Mouse (Mus musculus): ENCODE measurements around the gene Grin3b. TPM values are rescaled to one million over a fixed set of nuclear protein-coding genes. Genes with fewer than 3 reads are reported as not detected.
"Not testable (repeated sequence)": the region's sequence is repeated elsewhere in the genome, so short reads cannot be mapped to it uniquely, and the experiment has no call there.

The Grin3b gene
- total RNA-seq, 2 experiments from 2014 or later, result not detected

DNA sequence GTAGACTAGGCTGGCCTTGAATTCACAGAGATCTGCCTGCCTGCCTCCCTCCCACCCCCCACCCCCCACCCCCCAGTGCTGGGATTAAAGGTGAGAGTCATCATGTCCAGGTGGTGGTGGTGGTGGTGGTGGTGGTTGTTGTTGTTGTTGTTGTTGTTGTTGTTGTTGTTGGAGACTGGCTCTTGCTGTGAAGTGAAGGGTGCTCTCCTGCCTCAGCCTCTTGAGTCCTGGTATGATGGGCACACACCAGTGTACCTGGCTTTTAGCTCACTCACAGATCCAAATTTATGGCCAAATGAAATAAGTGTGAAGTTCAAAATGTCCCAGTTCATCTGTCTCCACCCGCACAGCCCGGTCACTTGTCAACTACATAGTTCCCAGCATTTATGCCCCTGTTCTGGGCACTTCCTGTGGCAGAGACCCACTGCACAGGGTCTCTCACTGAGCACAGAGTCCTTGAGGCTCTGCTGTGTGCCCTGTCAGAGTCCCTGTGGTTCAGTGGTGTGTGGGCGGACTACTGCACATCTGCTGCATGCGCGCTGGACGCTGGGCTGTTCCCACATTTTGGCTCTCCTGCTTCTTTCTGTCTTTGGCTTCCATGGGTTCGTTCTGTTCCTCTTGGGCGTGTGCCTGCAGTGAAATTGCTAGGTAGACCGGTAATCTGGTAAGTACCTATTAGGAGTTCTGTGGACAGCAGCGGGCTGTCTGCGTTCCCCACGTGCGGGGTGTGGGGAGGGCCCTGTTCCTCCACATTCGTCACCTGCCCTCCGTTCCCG is 35.5 kb upstream of the Grin3b start:
- ATAC-seq (replicated peaks; ENCODE audit: low FRiP score, poor library complexity, severe bottlenecking), result no peak

DNA sequence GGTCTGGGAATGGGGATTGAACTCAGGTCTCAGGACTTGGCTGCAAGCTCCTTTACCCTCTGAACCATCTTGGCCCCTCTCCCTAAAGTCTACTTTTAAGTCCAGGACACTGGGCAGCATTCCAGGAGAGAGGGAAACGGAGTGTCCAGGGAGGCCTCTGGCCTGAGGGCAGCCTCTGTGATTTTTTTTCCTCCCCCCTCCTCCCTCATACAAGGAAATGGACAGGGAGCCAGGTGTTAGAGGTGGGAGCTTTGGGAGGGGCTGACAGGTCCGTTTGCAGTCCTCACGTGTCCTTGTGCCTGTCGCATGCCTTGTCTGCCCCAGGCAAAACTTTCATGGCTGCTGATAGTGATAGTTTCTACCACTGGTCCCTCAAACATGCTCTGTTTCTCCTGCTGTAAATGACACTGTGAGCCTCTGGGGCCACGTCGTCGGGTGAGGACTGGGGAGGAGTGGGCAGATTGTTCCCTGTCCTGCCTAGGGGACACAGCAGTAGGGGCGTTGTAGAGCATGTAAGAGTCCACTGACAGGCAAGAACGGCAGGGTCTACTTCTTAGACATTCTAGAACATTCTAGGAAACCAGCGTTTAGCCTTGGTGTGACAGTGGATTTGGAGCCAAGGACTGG is 34.1 kb upstream of the Grin3b start:
- ATAC-seq (replicated peaks; ENCODE audit: low FRiP score, poor library complexity, severe bottlenecking), result peak; percentile 20

DNA sequence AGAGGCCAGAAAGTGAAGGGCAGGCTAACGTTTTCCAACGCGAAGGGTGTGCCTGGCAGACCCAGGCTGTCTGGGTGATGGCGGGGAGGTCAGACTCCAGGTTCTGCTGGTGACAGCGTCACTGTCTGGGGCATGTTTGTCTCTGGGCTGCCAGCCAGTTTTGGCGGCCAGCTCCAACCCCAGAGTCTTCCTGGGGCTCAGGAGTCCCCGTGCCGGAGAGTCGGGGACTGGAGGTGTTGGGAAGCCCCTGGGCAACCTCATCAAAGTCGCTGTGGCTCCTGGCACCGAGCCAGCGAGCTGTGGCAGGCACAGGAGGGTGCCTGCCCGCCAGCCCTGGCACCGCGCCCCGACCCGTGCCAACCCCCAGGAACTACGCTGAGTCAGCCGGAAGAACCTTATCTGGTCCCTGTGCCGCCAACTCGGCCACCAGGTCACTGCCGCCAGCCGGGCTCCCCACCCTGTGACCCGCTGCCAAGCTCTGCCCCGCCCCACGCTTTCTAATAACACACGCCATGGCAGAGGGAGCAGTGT is 33.5 kb upstream of the Grin3b start:
- ATAC-seq (replicated peaks; ENCODE audit: low FRiP score, poor library complexity, severe bottlenecking), result peak; percentile 86

- ATAC-seq (replicated peaks; ENCODE audit: low FRiP score, poor library complexity, severe bottlenecking), result 0 out of 2 replicates have a peak, but pooled peaks have one; percentile 22
Measured at GRCm38 (mm10) chr10:79937775-79938526, 32.6 kb upstream of the Grin3b start.

- ATAC-seq (replicated peaks; ENCODE audit: low FRiP score, poor library complexity, severe bottlenecking), result no peak
Measured at GRCm38 (mm10) chr10:79940749-79941148, 29.8 kb upstream of the Grin3b start.

GRCm38 (mm10) chr10:79942988-79943387 is 27.5 kb upstream of the Grin3b start:
- ATAC-seq (replicated peaks; ENCODE audit: low FRiP score, poor library complexity, severe bottlenecking), result no peak

- ATAC-seq (replicated peaks; ENCODE audit: low FRiP score, poor library complexity, severe bottlenecking), result no peak
Measured at GRCm38 (mm10) chr10:79943471-79943901, 27.0 kb upstream of the Grin3b start.

DNA sequence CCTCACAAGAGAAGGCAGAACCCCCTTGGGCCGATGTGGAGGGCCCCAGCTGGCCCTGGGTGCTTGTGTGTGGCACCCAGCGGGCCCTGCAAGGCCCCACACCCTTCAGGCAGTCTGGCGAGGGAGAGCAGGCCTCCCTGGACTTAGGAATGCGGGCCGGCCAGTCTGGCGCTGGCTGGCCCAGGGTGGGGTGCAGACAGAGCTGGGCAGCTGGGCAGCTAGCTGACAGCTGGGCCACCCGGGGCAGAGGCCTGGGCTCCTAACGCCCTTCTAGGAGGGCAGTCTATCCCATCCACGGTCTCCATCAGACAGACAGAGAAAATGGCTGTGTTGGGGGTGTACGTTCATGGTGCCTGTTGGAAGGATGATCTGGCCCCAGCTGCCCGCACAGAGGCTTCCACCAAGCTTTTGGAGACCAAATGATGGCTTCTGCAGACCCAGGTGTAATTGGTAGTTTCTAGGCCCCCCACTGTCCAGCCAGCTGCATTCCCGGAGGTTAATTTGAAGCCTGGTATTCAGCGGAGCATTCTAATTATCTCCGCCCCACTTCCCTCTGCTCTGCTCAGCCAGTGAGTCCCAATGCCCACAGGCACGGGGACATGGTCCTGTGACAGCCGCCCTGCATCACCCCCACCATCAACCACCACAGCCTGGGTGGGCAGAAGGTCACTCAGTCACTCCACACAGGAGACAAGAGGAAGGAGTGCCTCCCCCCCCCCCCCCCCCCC is 24.8 kb upstream of the Grin3b start:
- no peak for ATAC-seq (replicated peaks; ENCODE audit: low FRiP score, poor library complexity, severe bottlenecking)

DNA sequence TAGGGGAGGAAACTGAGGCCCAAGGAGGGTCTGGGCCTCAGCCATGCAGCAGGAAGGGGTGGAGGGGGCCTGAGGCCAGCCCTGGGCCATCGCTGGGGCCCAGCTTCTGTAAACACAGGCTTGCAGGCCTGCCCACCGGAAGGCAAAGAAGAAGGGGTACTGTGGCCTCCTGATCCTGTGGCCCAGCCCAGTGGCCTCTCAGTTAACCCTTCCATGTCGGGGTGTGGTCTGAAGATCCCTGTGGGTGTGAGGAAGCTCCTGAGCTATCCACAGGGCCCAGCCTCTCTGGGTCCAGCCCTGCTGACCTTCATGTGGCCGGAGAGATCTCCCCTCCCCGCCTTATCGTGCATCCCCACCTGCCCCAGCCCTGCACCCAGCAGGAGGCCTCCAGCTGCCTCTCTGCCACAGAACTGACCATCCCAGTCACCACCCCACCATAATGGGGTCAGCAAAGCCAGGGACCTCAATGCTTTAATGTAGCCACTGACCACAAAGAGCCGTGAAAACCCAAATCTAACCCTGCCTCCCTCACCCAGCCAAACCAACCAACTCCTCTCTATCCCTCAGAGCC is 23.7 kb upstream of the Grin3b start:
- no peak for ATAC-seq (replicated peaks; ENCODE audit: low FRiP score, poor library complexity, severe bottlenecking)

DNA sequence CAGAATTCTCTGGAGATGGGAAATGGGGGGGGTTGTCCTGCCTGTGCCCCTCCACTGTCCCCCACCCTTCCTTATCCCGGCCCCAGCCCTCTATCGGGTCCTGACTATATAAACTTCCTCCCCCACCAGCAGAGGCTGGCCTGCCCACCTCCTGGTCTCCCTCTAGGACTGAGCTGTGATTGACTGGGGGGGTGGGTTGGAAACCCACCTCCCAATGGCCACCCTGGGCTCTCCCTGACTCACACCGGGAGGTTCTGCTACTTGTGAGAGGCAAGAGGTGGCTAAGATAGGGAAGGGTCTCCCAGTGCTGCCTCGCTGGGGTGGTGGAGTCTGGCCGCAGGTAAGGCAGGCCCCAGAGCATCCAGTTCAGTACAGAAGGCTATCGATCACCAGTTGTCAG is 23.0 kb upstream of the Grin3b start:
- no peak for ATAC-seq (replicated peaks; ENCODE audit: low FRiP score, poor library complexity, severe bottlenecking)

DNA sequence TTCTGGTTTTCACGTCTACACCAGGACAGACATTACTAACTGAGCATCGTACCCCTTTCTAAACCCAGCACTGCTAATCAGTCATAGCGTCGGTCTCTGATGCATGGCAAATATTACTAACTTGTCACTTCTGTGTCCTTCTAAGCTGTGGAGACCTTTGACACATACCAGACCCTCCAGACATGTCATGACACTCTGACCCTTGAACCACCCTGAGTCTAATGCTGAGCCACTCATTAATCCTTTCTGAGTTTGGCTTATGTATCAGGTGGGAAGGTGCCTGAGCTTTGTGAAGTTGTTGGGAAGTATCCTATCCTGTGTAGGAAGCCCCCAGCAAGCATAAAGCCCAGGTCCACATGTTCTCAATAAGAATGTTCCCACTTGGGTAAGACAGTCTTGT is 20.6 kb upstream of the Grin3b start:
- no peak for ATAC-seq (replicated peaks; ENCODE audit: low FRiP score, poor library complexity, severe bottlenecking)

- ATAC-seq (replicated peaks; ENCODE audit: low FRiP score, poor library complexity, severe bottlenecking), result no peak
Measured at GRCm38 (mm10) chr10:79950661-79951060, 19.9 kb upstream of the Grin3b start.

- no peak for ATAC-seq (replicated peaks; ENCODE audit: low FRiP score, poor library complexity, severe bottlenecking)
Measured at GRCm38 (mm10) chr10:79953946-79954345, 16.6 kb upstream of the Grin3b start.

DNA sequence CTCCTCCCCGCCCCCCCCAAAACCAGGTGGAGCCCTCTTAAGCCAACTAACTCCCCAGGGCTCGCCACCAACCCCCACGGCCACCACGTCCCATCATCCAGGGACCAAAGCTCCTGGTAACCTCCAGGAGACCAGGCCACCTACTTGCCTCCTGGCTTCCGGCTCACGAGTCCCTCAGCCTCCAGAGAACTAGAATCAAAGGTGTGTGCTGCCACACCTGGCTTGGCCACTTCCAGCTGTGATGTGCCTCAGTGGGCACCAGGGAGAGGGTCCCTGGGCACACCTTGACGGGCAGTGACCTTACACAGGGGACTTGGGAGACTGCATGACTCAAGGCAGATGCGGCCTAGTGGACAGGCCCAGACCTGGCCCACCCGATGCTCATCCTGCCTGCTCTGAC is 14.8 kb upstream of the Grin3b start:
- no peak for ATAC-seq (replicated peaks; ENCODE audit: low FRiP score, poor library complexity, severe bottlenecking)

GRCm38 (mm10) chr10:79956643-79957154 is 13.8 kb upstream of the Grin3b start:
- ATAC-seq (replicated peaks; ENCODE audit: low FRiP score, poor library complexity, severe bottlenecking), result no peak

DNA sequence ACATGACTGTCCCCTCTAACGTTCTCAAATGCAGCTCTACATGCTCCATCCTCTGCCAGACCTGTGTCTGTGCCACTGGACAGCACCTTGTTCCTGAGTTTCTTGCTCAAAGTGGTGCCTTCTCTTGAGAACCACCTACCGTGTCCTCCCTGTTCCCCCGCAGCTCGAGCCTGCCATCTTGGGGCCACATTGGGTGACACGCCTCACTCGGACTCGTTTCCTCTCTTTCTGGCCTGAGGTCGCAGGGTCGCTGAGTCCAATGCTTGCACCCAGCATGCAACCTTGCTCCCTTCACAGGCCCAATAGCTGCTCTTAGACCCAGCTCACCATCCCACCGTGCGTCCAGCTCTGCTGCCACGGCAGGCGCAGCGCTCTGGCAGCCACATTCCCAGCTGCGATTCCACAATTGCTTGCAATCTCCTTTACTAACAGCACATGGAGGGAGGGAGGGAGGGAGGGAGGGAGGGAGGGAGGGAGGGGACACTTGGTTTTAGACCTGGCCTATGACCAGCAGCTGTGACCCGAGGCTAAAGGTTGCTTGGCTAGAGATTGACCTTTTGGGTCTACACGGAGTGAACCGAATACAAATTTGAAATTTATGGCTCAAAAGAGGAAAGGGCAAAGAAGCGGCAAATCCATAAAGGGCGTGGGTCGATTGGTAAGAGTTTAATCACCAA is 12.2 kb upstream of the Grin3b start:
- peak; percentile 45 for ATAC-seq (replicated peaks; ENCODE audit: low FRiP score, poor library complexity, severe bottlenecking)

GRCm38 (mm10) chr10:79959412-79959811 is 11.1 kb upstream of the Grin3b start:
- not testable (repeated sequence) for ATAC-seq (replicated peaks; ENCODE audit: low FRiP score, poor library complexity, severe bottlenecking)

- ATAC-seq (replicated peaks; ENCODE audit: low FRiP score, poor library complexity, severe bottlenecking), result peak; percentile 94
Measured at GRCm38 (mm10) chr10:79959847-79960601, 10.5 kb upstream of the Grin3b start, which contains the start of gene Wdr18. Gene Wdr18 (plus strand): TSS chr10:79960152.
